Mouse (Mus musculus): ENCODE measurements around the gene Car11.

Car11 gene

GRCm38 (mm10) chr7:45710477-45711191, 11.0 kb downstream of the Car11 start:
- DNase-seq (ENCODE audit: low read depth, low spot score), result no peak

- DNase-seq (ENCODE audit: low read depth, low spot score), result no peak
Observed at GRCm38 (mm10) chr7:45711316-45712021, 11.8 kb downstream of the Car11 start.

- no peak for DNase-seq (ENCODE audit: low read depth, low spot score)
Observed at GRCm38 (mm10) chr7:45712022-45712757, 12.5 kb downstream of the Car11 start.

- DNase-seq (ENCODE audit: low read depth, low spot score), result no peak
Observed at GRCm38 (mm10) chr7:45713396-45713795, 13.8 kb downstream of the Car11 start.

GRCm38 (mm10) chr7:45713881-45714520, 14.4 kb downstream of the Car11 start:
- no peak for DNase-seq (ENCODE audit: low read depth, low spot score)

GRCm38 (mm10) chr7:45714630-45715089, 15.0 kb downstream of the Car11 start:
- no peak for DNase-seq (ENCODE audit: low read depth, low spot score)

GRCm38 (mm10) chr7:45715090-45715708, 15.6 kb downstream of the Car11 start, which contains the start of gene Rpl18:
TSS of gene Rpl18 (plus strand) at chr7:45715457.
- peak; percentile 98 for DNase-seq (ENCODE audit: low read depth, low spot score)

- DNase-seq (ENCODE audit: low read depth, low spot score), result peak; percentile 55
Observed at GRCm38 (mm10) chr7:45715741-45716459, 16.3 kb downstream of the Car11 start.

- DNase-seq (ENCODE audit: low read depth, low spot score), result peak; percentile 30
Observed at GRCm38 (mm10) chr7:45716460-45716857, 16.8 kb downstream of the Car11 start.

- peak; percentile 42 for DNase-seq (ENCODE audit: low read depth, low spot score)
Observed at GRCm38 (mm10) chr7:45716952-45717917, 17.6 kb downstream of the Car11 start.

GRCm38 (mm10) chr7:45717918-45718297, 18.3 kb downstream of the Car11 start, which contains the start of gene Sphk2:
TSS of gene Sphk2 (minus strand) at chr7:45718002.
- peak; percentile 99 for DNase-seq (ENCODE audit: low read depth, low spot score)

GRCm38 (mm10) chr7:45718331-45718730, 18.7 kb downstream of the Car11 start:
- DNase-seq (ENCODE audit: low read depth, low spot score), result no peak

GRCm38 (mm10) chr7:45719180-45719579, 19.5 kb downstream of the Car11 start:
- DNase-seq (ENCODE audit: low read depth, low spot score), result no peak

- no peak for DNase-seq (ENCODE audit: low read depth, low spot score)
Observed at GRCm38 (mm10) chr7:45719738-45720412, 20.2 kb downstream of the Car11 start.

- DNase-seq (ENCODE audit: low read depth, low spot score), result no peak
Observed at GRCm38 (mm10) chr7:45720413-45721233, 21.0 kb downstream of the Car11 start, which contains the start of gene Fam83e. TSS of gene Fam83e (plus strand) at chr7:45721212.

- DNase-seq (ENCODE audit: low read depth, low spot score), result no peak
Observed at GRCm38 (mm10) chr7:45721234-45721571, 21.6 kb downstream of the Car11 start.

- DNase-seq (ENCODE audit: low read depth, low spot score), result peak; percentile 14
Observed at GRCm38 (mm10) chr7:45721642-45722347, 22.2 kb downstream of the Car11 start.
